Mouse (Mus musculus) cortical plate, adult 2 months (tissue): ENCODE data around the gene Hpse2.

Experiments
- CTCF ChIP-seq: fragments of 200-500 bp; IDR thresholded peaks from 2 replicates; pipeline ENCODE4 v1.5.1; 2011; ENCODE audit warnings: mild to moderate bottlenecking, control low read depth, low read length; ENCODE audit not compliant: insufficient read depth; ENCODE audit errors: extremely low read depth
- POLR2A ChIP-seq: fragments of 200-500 bp; IDR thresholded peaks from 2 replicates; pipeline ENCODE4 v1.6.1; 2011; ENCODE audit warnings: mild to moderate bottlenecking, low read length, control low read depth; ENCODE audit not compliant: insufficient read depth; ENCODE audit errors: extremely low read depth

GRCm38 (mm10) chr19:42769648-42770047, 618.5 kb downstream of the Hpse2 start:
- TF ChIP-seq CTCF, result no peak
- TF ChIP-seq POLR2A, result no peak
